Mouse (Mus musculus) layer of hippocampus, adult 11-12 months (tissue): ENCODE data around the gene Brinp2.
A peak's percentile ranks its signal among the peaks of the same experiment; 100 is the strongest.

ENCODE experiments used
- DNase-seq: peaks from one replicate; pipeline ENCODE4 v3.0.0; 2022; ENCODE audit warnings: low spot score

Brinp2 gene

GRCm38 (mm10) chr1:158220148-158220547, 136.0 kb downstream of the Brinp2 start:
- no peak for DNase-seq

DNA sequence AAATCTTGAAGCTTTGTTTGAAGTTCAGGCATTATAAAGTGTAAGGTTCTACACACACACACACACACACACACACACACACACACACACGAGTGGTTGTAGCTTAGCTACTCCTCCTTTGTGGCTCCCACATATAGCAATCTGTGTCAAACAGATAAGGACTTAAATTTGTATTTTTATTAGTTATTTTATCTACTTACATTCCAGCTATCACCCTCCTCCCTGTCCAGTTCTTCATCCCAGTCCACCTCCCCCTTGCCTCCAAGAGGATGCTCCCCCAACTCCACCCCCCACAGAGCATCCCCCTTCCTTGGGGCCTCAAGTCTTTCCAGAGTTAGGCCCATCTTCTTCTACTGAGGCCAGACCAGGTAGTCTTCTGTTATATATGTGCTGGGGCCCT, 137.4 kb downstream of the Brinp2 start:
- no peak for DNase-seq

GRCm38 (mm10) chr1:158218294-158218693, 137.8 kb downstream of the Brinp2 start:
- DNase-seq, result no peak

GRCm38 (mm10) chr1:158215581-158215980, 140.5 kb downstream of the Brinp2 start:
- no peak for DNase-seq

DNA sequence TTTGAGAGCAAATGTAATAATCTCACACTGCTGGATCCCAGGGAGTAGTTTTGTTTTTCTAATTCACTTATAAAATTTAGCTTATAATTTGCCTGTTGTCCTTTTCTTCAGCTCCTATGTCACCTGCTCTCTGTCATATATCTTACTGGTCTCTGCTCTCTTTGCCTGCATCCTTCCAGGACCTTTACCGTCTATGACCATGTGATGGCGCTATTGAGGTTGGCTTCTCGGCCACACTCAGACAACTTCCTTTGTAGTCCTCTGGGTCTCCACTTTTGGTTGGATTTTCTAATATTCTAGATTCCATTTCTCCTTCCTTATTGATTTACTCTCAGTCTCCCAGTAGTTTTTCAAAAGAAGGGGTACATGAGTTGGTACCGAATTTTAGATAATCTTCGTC, 141.4 kb downstream of the Brinp2 start:
- peak; percentile 32 for DNase-seq

DNA sequence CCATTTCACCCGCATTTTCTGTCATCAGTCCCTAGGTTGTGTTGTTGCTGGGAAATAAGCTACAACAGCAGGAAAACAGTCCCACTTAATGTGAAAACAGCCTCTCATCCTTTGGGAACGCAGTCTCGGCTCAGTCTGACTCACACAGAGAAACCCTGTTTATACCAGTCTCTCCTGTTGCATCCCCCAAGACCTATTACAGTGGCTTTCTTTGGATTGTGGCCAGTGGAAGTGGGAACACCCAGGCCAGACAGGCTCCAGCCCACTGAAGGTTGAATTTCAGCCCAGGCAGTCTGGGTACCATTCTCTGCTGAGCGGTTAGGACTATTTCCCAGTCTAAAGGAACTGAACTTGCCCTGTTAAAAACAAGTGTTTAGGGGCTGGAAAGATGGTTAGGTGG, 142.4 kb downstream of the Brinp2 start:
- DNase-seq, result no peak

DNA sequence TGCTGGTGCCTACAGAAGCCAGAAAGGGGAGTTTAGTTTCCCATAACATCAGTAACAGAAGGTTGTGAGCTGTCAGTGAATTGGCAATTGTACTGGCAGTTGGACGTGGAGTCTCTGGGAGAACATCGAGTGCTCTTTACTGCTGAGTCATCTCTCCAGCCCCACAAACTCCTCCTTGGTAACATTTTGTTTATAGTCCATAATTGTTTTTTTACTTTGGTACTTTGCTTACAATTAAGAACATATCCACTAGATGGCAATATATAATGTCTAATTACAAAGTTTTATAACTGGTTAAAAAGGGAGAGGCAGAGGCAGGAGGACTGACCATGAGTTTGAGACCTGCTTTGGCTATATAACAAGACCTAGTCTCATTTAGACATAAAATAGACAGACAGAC, 148.5 kb downstream of the Brinp2 start:
- no peak for DNase-seq

- no peak for DNase-seq
Measured at GRCm38 (mm10) chr1:158202932-158203331, 153.2 kb downstream of the Brinp2 start.
